8 mouse cellular contexts compared by ENCODE assay signal in the genomic region with DNA sequence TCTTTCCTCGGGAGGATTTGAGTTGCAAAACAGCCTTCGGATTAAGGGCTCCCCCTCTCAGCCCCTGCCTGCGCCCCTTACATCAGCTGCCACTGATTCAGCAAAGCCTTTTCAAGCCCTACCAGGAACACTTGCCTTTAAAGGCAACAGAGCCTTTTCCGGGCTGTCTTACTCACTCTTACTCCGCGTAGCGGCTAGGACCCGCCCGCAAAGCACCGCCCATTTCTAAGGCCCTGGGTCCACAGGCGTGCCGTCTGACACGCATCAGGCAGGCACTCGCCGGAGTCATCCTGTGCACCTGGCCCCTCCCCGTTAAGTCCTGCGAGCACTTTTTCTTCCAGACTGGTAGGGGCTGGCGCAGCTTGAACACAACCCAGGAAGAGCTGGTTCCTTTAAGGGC. TPM values are rescaled to one million over a fixed set of nuclear protein-coding genes. Genes with fewer than 3 reads are reported as not detected.
DNase-seq lines count a peak whose midpoint lies in the region; ATAC-seq and TF ChIP-seq lines count a peak whose summit lies in the region.

No protein-coding gene starts in this region.

- no peak for TF ChIP-seq RAD21 in CH12.LX (IDR thresholded peaks at IDR 0.05; ENCODE audit: low read depth, low read length)

- no peak for TF ChIP-seq EP300 in CH12.LX (IDR thresholded peaks at IDR 0.05; ENCODE audit: low read length)

- TF ChIP-seq POLR2A in CH12.LX (IDR thresholded peaks at IDR 0.05; ENCODE audit: low read depth, low read length), result peak; percentile 63

- H3K4me3 ChIP-seq in CH12.LX (replicated peaks in 1 of 3; ENCODE audit: low read depth in 2 of 3, low read length in 2 of 3, poor library complexity in 1 of 3) (peak overlapping the region; percentile 21 to 51 (median 41)), macrophage (ENCODE audit: inconsistent target) (peak overlapping the region; percentile 14)
- H3K4me3 ChIP-seq in forebrain, embryonic 12.5 days (replicated peaks), result peak overlapping the region; percentile 35

- H3K79me2 ChIP-seq in CH12.LX (replicated peaks; ENCODE audit: control insufficient read depth, extremely low read depth, insufficient read depth, poor library complexity, severe bottlenecking) (peaks cover 14% of the 10 kb centered on the region), macrophage (ENCODE audit: inconsistent target) (peaks cover 16% of the 10 kb centered on the region)

- H3K36me3 ChIP-seq in CH12.LX (replicated peaks in 1 of 2; ENCODE audit: control insufficient read depth in 1 of 2, insufficient read depth in 1 of 2, low read length in 1 of 2) (no peaks in the 10 kb centered on the region), macrophage (ENCODE audit: inconsistent target) (no peaks in the 10 kb centered on the region)
- H3K36me3 ChIP-seq in forebrain, embryonic 12.5 days (replicated peaks), result no peaks in the 10 kb centered on the region

- H3K27ac ChIP-seq in CH12.LX (ENCODE audit: insufficient read depth, low read depth), result 0 out of 2 replicates have a peak overlapping the region, but pooled peaks have one; percentile 43
- H3K27ac ChIP-seq in forebrain, embryonic 12.5 days, result peak overlapping the region; percentile 47
- peak overlapping the region; percentile 46 for H3K27ac ChIP-seq in macrophage

- in situ Hi-C loops in CH12.LX (cut with MboI; ENCODE audit: low pct_ligation_motif_present, low pct_unique_long_range_greater_than_20kb, low sequenced_read_pairs), result no loop called here

- intact Hi-C loops in heart, postnatal 36 days (cut with DNase I), result no loop called here

- H3K9me3 ChIP-seq in CH12.LX (replicated peaks; ENCODE audit: low read length), result no peaks in the 10 kb centered on the region
- no peaks in the 10 kb centered on the region for H3K9me3 ChIP-seq in forebrain, embryonic 12.5 days

- peak overlapping the region; percentile 8; the same call in 1 of the 2 replicates for H3K9ac ChIP-seq in CH12.LX (ENCODE audit: insufficient read depth, low read depth)
- H3K9ac ChIP-seq in forebrain, embryonic 12.5 days, result peak overlapping the region; percentile 56

- dilution Hi-C loops in CH12.LX (cut with MboI; ENCODE audit: extremely low pct_ligation_motif_present, extremely low pct_unique_long_range_greater_than_20kb, low sequenced_read_pairs), result no loop called here

- peaks cover 14 to 57% of the 10 kb centered on the region in 2 experiments for H3K4me1 ChIP-seq in CH12.LX (ENCODE audit: control insufficient read depth in 1 of 2, insufficient read depth in 2 of 2)
- peaks cover 40% of the 10 kb centered on the region for H3K4me1 ChIP-seq in forebrain, embryonic 12.5 days

- no peak for TF ChIP-seq CTCF in CH12.LX (conservative IDR thresholded peaks at IDR 0.05 in 1 of 2, IDR thresholded peaks at IDR 0.05 in 1 of 2; ENCODE audit: low read depth in 2 of 2, low read length in 2 of 2)

- ATAC-seq in forebrain, embryonic 12.5 days (ENCODE audit: low FRiP score), result no peak

- H3K4me2 ChIP-seq in CH12.LX (ENCODE audit: insufficient read depth, low read depth, poor library complexity, severe bottlenecking), result peak overlapping the region; percentile 39
- peak overlapping the region; percentile 63 for H3K4me2 ChIP-seq in forebrain, embryonic 12.5 days

- H3K27me3 ChIP-seq in CH12.LX (replicated peaks), result no peaks in the 10 kb centered on the region
- H3K27me3 ChIP-seq in forebrain, embryonic 12.5 days, result peaks cover 3% of the 10 kb centered on the region; the same call in 1 of the 2 replicates

- DNase-seq in CH12.LX (ENCODE audit: extremely low read depth), result peak; percentile 92
- DNase-seq in adrenal gland, postnatal 25 days, result peak; percentile 71
- peak; percentile 42 to 54 for DNase-seq in heart, postnatal 36 days
- peak; percentile 55 for DNase-seq in layer of hippocampus, adult 9-11 months
- DNase-seq in right cerebral cortex, adult 2 months (ENCODE audit: low spot score in 2 of 2), result peak; percentile 67 to 72
- DNase-seq in urinary bladder, adult 2 months (ENCODE audit: low spot score), result peak; percentile 63

- 2% methylated on average over 18 of the region's 18 CpGs for WGBS in forebrain, embryonic 12.5 days
- under 1% methylated on average over 18 of the region's 18 CpGs for WGBS in macrophage (ENCODE audit: missing documents)

TF ChIP-seq in CH12.LX, 34 proteins besides CTCF, POLR2A, EP300 and RAD21:
- TF ChIP-seq MEF2A (IDR thresholded peaks at IDR 0.05; ENCODE audit: borderline replicate concordance, low read depth, low read length), result peak; percentile 69; the same call in 1 of the 2 replicates
- peak; percentile 42; the same call in 1 of the 2 replicates for TF ChIP-seq NELFE (IDR thresholded peaks at IDR 0.05; ENCODE audit: low read depth, low read length)
- peak; percentile 66; the same call in 1 of the 2 replicates for TF ChIP-seq IRF4 (IDR thresholded peaks at IDR 0.05; ENCODE audit: low read depth, low read length)
- TF ChIP-seq NRF1 (IDR thresholded peaks at IDR 0.05; ENCODE audit: low read depth, low read length), result peak; percentile 63
- TF ChIP-seq ZKSCAN1 (IDR thresholded peaks at IDR 0.05; ENCODE audit: borderline replicate concordance, low read depth, low read length), result no peak
- TF ChIP-seq UBTF (IDR thresholded peaks at IDR 0.05; ENCODE audit: low read depth, low read length), result 0 out of 2 replicates have a peak, but pooled peaks have one; percentile 30
- TF ChIP-seq MXI1 (IDR thresholded peaks at IDR 0.05; ENCODE audit: low read depth, low read length), result peak; percentile 74
- 0 out of 2 replicates have a peak, but pooled peaks have one; percentile 40 for TF ChIP-seq RCOR1 (conservative IDR thresholded peaks at IDR 0.05; ENCODE audit: low read depth, low read length)
- peak; percentile 97 for TF ChIP-seq BHLHE40 (IDR thresholded peaks at IDR 0.05; ENCODE audit: low read depth, low read length)
- TF ChIP-seq USF2 (conservative IDR thresholded peaks at IDR 0.05; ENCODE audit: low read depth, low read length), result no peak
- no peak for TF ChIP-seq SMC3 (IDR thresholded peaks at IDR 0.05; ENCODE audit: low read depth, low read length)
- TF ChIP-seq MAZ (IDR thresholded peaks at IDR 0.05; ENCODE audit: low read depth, low read length), result peak; percentile 85
- no peak for TF ChIP-seq KAT2A (IDR thresholded peaks at IDR 0.05; ENCODE audit: insufficient replicate concordance, low read length)
- peak; percentile 78 for TF ChIP-seq ETS1 (conservative IDR thresholded peaks at IDR 0.05; ENCODE audit: low read depth, low read length)
- TF ChIP-seq SIN3A (IDR thresholded peaks at IDR 0.05; ENCODE audit: low read length), result peak; percentile 80; the same call in 1 of the 2 replicates
- no peak for TF ChIP-seq ZC3H11A (IDR thresholded peaks at IDR 0.05; ENCODE audit: low read depth, low read length)
- TF ChIP-seq MAX (IDR thresholded peaks at IDR 0.05; ENCODE audit: low read length), result peak; percentile 58; the same call in 1 of the 2 replicates
- peak; percentile 76; the same call in 1 of the 2 replicates for TF ChIP-seq TCF12 (IDR thresholded peaks at IDR 0.05; ENCODE audit: low read depth, low read length)
- 0 out of 2 replicates have a peak, but pooled peaks have one; percentile 15 for TF ChIP-seq TBP (conservative IDR thresholded peaks at IDR 0.05; ENCODE audit: low read depth, low read length)
- TF ChIP-seq ZMIZ1 (IDR thresholded peaks at IDR 0.05; ENCODE audit: low read depth, low read length), result peak; percentile 62; the same call in 1 of the 2 replicates
- TF ChIP-seq MYC (IDR thresholded peaks at IDR 0.05; ENCODE audit: low read depth, low read length), result peak; percentile 37; the same call in 1 of the 2 replicates
- TF ChIP-seq MAFK (IDR thresholded peaks at IDR 0.05; ENCODE audit: insufficient replicate concordance, low read length), result no peak
- peak; percentile 84 for TF ChIP-seq ELF1 (IDR thresholded peaks at IDR 0.05; ENCODE audit: low read depth, low read length)
- TF ChIP-seq ZNF384 (IDR thresholded peaks at IDR 0.05; ENCODE audit: low read depth, low read length), result 0 out of 2 replicates have a peak, but pooled peaks have one; percentile 13

RNA-seq across cellular contexts. Expression of a gene that starts 2.8 kb away (rescaled TPM):
- total RNA-seq in CH12.LX (2012; rRNA removed) (26.8 and 46.2 TPM in 2 replicates), CH12.LX (2014; rRNA removed) (55.3 and 64.9 TPM in 2 replicates)
- polyA plus RNA-seq in CH12.LX (2012; ENCODE audit: insufficient read length, low read depth) (30.5 and 33.4 TPM in 2 replicates), macrophage (2018) (5.5 to 14.5 TPM (median 7.5 TPM) in 3 replicates)
- total RNA-seq in adrenal gland, postnatal 25 days (2021), result 19.7 and 21.6 TPM in 2 replicates
- 110 and 113 TPM in 2 replicates for polyA plus RNA-seq in forebrain, embryonic 12.5 days (2016; fragmentation: Nextera tagmentation; extraction: Ambion mirVana)
- total RNA-seq in heart, postnatal 36 days (2021), result 10 to 100 TPM in 1 of 2 experiments, 1 to 10 TPM in 1; 9.5 to 12.7 TPM
- total RNA-seq in macrophage (2018; cell fraction: chromatin; rRNA removed), result 10 to 100 TPM in 9 of 26 experiments, 1 to 10 TPM in 17; 4.2 to 20.1 (median 7.7) TPM
- 10 to 100 TPM in 12 of 26 experiments, 1 to 10 TPM in 14; 7.0 to 33.1 (median 9.9) TPM for total RNA-seq in macrophage (2018; cell fraction: cytosol; rRNA removed)
- total RNA-seq in macrophage (2018; cell fraction: nucleus; rRNA removed), result 10 to 100 TPM; 10.4 to 34.0 (median 18.2) TPM
- 36.2 and 38.7 TPM in 2 replicates for polyA plus RNA-seq in urinary bladder, adult 2 months (2012; rRNA removed)
